Mouse (Mus musculus) testis, adult 2 months (tissue): ENCODE measurements around the gene Mepce.

Experiments
- CTCF ChIP-seq: fragments of 200-500 bp; IDR thresholded peaks from 2 replicates; pipeline ENCODE4 v1.5.1; 2012; ENCODE audit warnings: low read depth, mild to moderate bottlenecking, inconsistent platforms, low read length, moderate library complexity; ENCODE audit not compliant: control insufficient read depth, insufficient read depth, insufficient replicate concordance
- POLR2A ChIP-seq: fragments of 200-500 bp; IDR thresholded peaks from 2 replicates; pipeline ENCODE4 v1.6.1; 2012; ENCODE audit warnings: low read depth, mild to moderate bottlenecking, inconsistent platforms, low read length, moderate library complexity; ENCODE audit not compliant: control insufficient read depth

GRCm38 (mm10) chr5:137764609-137765340 is 22.7 kb downstream of the Mepce start:
- TF ChIP-seq CTCF (no peak), POLR2A (no peak)
